17 mouse cellular contexts compared by ENCODE assay signal in the genomic region with DNA sequence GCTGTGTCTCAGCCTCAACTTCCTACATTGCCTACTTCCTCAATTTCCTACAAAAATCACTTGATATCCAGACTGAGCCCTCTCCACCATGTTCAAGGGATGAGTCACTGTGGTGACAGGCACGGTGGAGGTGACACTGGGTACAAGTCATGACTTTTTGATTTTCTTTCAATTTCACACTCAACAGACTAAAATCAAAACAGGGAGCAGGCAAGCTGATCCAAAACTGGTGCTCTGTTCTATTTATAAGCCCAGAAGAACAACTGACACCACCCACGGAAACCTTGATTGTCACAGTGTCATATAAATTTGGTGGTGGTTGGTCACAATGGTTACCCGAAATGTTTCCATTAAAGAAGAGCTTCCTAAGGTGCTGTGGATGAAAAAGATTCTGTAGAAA.
A peak's percentile ranks its signal among the peaks of the same experiment; 100 is the strongest.
DNase-seq lines count a peak whose midpoint lies in the region; ATAC-seq and TF ChIP-seq lines count a peak whose summit lies in the region.
"Had no signal": no experiment of that assay in that cellular context is flagged by ENCODE, and none has a peak within 500 bp of the region (broad histone marks: within the 10 kb centered on the region; RNA-seq: fewer than 3 reads in every experiment).

No protein-coding gene starts in this region.

- no peak for DNase-seq in layer of hippocampus, adult 2 months (ENCODE audit: low spot score in 2 of 2)
- no peak for DNase-seq in layer of hippocampus, postnatal 14 days (ENCODE audit: low spot score in 2 of 2)
- peak; percentile 30 for DNase-seq in CH12.LX (ENCODE audit: extremely low read depth)
- DNase-seq in brain, adult 2 months (ENCODE audit: low read depth, low spot score): peak; percentile 63
- DNase-seq in embryo, embryonic 9.5 days (ENCODE audit: extremely low spot score): no peak
- DNase-seq: adrenal gland, postnatal 14 days; gastrocnemius, postnatal 14 days; heart, postnatal 36 days had no signal

- TF ChIP-seq EP300 in CH12.LX (IDR thresholded peaks at IDR 0.05; ENCODE audit: low read length): no peak

- H3K9ac ChIP-seq in CH12.LX (ENCODE audit: insufficient read depth, low read depth): no peak overlapping the region
- no peak overlapping the region for H3K9ac ChIP-seq in hindbrain, embryonic 16.5 days (ENCODE audit: low read depth, low read length)
- H3K9ac ChIP-seq: embryonic facial prominence, embryonic 12.5 days; forebrain, embryonic 15.5 days; heart, embryonic 13.5 days; hindbrain, embryonic 15.5 days had no signal

- H3K4me2 ChIP-seq in CH12.LX (ENCODE audit: insufficient read depth, low read depth, poor library complexity, severe bottlenecking): no peak overlapping the region
- H3K4me2 ChIP-seq in hindbrain, embryonic 16.5 days (ENCODE audit: low read length): no peak overlapping the region
- H3K4me2 ChIP-seq: embryonic facial prominence, embryonic 12.5 days; forebrain, embryonic 15.5 days; heart, embryonic 13.5 days; hindbrain, embryonic 15.5 days had no signal

- ATAC-seq in hindbrain, embryonic 16.5 days: no peak
- ATAC-seq: activated CD4-positive, CD25-positive, alpha-beta regulatory T cell, adult 4 months; CD4-positive, CD25-positive, alpha-beta regulatory T cell, adult 4 months; forebrain, embryonic 15.5 days; inflammation-experienced regulatory T-cells, adult 6 months; Patski had no signal

- TF ChIP-seq CTCF in layer of hippocampus, adult 2 months (conservative IDR thresholded peaks at IDR 0.05): no peak
- TF ChIP-seq CTCF in CH12.LX (conservative IDR thresholded peaks at IDR 0.05 in 1 of 2, IDR thresholded peaks at IDR 0.05 in 1 of 2; ENCODE audit: low read depth in 2 of 2, low read length in 2 of 2): no peak

- H3K36me3 ChIP-seq in CH12.LX (replicated peaks in 1 of 2; ENCODE audit: control insufficient read depth in 1 of 2, insufficient read depth in 1 of 2, low read length in 1 of 2): no peaks in the 10 kb centered on the region
- no peaks in the 10 kb centered on the region for H3K36me3 ChIP-seq in hindbrain, embryonic 16.5 days (ENCODE audit: control insufficient read depth, insufficient read depth, low read length)
- H3K36me3 ChIP-seq: embryonic facial prominence, embryonic 12.5 days; forebrain, embryonic 15.5 days; heart, embryonic 13.5 days; hindbrain, embryonic 15.5 days had no signal

- H3K27me3 ChIP-seq in CH12.LX (replicated peaks): no peaks in the 10 kb centered on the region
- H3K27me3 ChIP-seq in hindbrain, embryonic 16.5 days (replicated peaks; ENCODE audit: control insufficient read depth, insufficient read depth, low read length): no peaks in the 10 kb centered on the region
- H3K27me3 ChIP-seq: embryonic facial prominence, embryonic 12.5 days; forebrain, embryonic 15.5 days; heart, embryonic 13.5 days; hindbrain, embryonic 15.5 days; Patski had no signal

- no peak overlapping the region for H3K4me3 ChIP-seq in layer of hippocampus, adult 2 months
- H3K4me3 ChIP-seq in CH12.LX (replicated peaks in 1 of 3; ENCODE audit: low read depth in 2 of 3, low read length in 2 of 3, poor library complexity in 1 of 3): no peak overlapping the region
- no peak overlapping the region for H3K4me3 ChIP-seq in hindbrain, embryonic 16.5 days (ENCODE audit: low read length)
- H3K4me3 ChIP-seq: embryonic facial prominence, embryonic 12.5 days; forebrain, embryonic 15.5 days; heart, embryonic 13.5 days; hindbrain, embryonic 15.5 days had no signal

- TF ChIP-seq RAD21 in CH12.LX (IDR thresholded peaks at IDR 0.05; ENCODE audit: low read depth, low read length): no peak

- no peak for TF ChIP-seq POLR2A in CH12.LX (IDR thresholded peaks at IDR 0.05; ENCODE audit: low read depth, low read length)

- dilution Hi-C loops in CH12.LX (cut with MboI; ENCODE audit: extremely low pct_ligation_motif_present, extremely low pct_unique_long_range_greater_than_20kb, low sequenced_read_pairs): no loop called here

- H3K79me2 ChIP-seq in CH12.LX (replicated peaks; ENCODE audit: control insufficient read depth, extremely low read depth, insufficient read depth, poor library complexity, severe bottlenecking): no peaks in the 10 kb centered on the region

- H3K4me1 ChIP-seq in CH12.LX (ENCODE audit: control insufficient read depth in 1 of 2, insufficient read depth in 2 of 2): peaks cover 3 to 21% of the 10 kb centered on the region in 2 experiments; a peak in 3 of 4 replicates
- no peaks in the 10 kb centered on the region for H3K4me1 ChIP-seq in hindbrain, embryonic 16.5 days (ENCODE audit: control insufficient read depth, insufficient read depth, low read depth, low read length)
- H3K4me1 ChIP-seq: embryonic facial prominence, embryonic 12.5 days; forebrain, embryonic 15.5 days; hindbrain, embryonic 15.5 days had no signal

- WGBS in hindbrain, embryonic 16.5 days: 92% methylated on average over 3 of the region's 3 CpGs

- in situ Hi-C loops in CH12.LX (cut with MboI; ENCODE audit: low pct_ligation_motif_present, low pct_unique_long_range_greater_than_20kb, low sequenced_read_pairs): no loop called here

- peaks cover 4% of the 10 kb centered on the region for H3K9me3 ChIP-seq in CH12.LX (replicated peaks; ENCODE audit: low read length)
- no peaks in the 10 kb centered on the region for H3K9me3 ChIP-seq in hindbrain, embryonic 16.5 days (ENCODE audit: control insufficient read depth, low read length)
- H3K9me3 ChIP-seq: embryonic facial prominence, embryonic 12.5 days; forebrain, embryonic 15.5 days; heart, embryonic 13.5 days; hindbrain, embryonic 15.5 days had no signal

- peak overlapping the region; percentile 52 for H3K27ac ChIP-seq in layer of hippocampus, adult 2 months
- H3K27ac ChIP-seq in CH12.LX (ENCODE audit: insufficient read depth, low read depth): no peak overlapping the region
- no peak overlapping the region for H3K27ac ChIP-seq in hindbrain, embryonic 16.5 days (ENCODE audit: low read depth, low read length)
- H3K27ac ChIP-seq: embryonic facial prominence, embryonic 12.5 days; forebrain, embryonic 15.5 days; heart, embryonic 13.5 days; hindbrain, embryonic 15.5 days had no signal

TF ChIP-seq in CH12.LX, 34 proteins besides CTCF, POLR2A, EP300 and RAD21:
- TF ChIP-seq MAFK (IDR thresholded peaks at IDR 0.05; ENCODE audit: insufficient replicate concordance, low read length): no peak
- no peak for TF ChIP-seq SMC3 (IDR thresholded peaks at IDR 0.05; ENCODE audit: low read depth, low read length)
- TF ChIP-seq MEF2A (IDR thresholded peaks at IDR 0.05; ENCODE audit: borderline replicate concordance, low read depth, low read length): no peak
- TF ChIP-seq HCFC1 (IDR thresholded peaks at IDR 0.05; ENCODE audit: low read depth, low read length): no peak
- TF ChIP-seq USF1 (IDR thresholded peaks at IDR 0.05; ENCODE audit: low read depth, low read length): no peak
- TF ChIP-seq RCOR1 (conservative IDR thresholded peaks at IDR 0.05; ENCODE audit: low read depth, low read length): no peak
- TF ChIP-seq PAX5 (IDR thresholded peaks at IDR 0.05; ENCODE audit: low read length): no peak
- TF ChIP-seq TCF12 (IDR thresholded peaks at IDR 0.05; ENCODE audit: low read depth, low read length): no peak
- no peak for TF ChIP-seq GABPA (IDR thresholded peaks at IDR 0.05; ENCODE audit: insufficient replicate concordance, low read depth, low read length)
- no peak for TF ChIP-seq JUND (conservative IDR thresholded peaks at IDR 0.05; ENCODE audit: low read depth, low read length)
- TF ChIP-seq ZKSCAN1 (IDR thresholded peaks at IDR 0.05; ENCODE audit: borderline replicate concordance, low read depth, low read length): no peak
- no peak for TF ChIP-seq ZNF384 (IDR thresholded peaks at IDR 0.05; ENCODE audit: low read depth, low read length)
- TF ChIP-seq IRF4 (IDR thresholded peaks at IDR 0.05; ENCODE audit: low read depth, low read length): no peak
- no peak for TF ChIP-seq SIN3A (IDR thresholded peaks at IDR 0.05; ENCODE audit: low read length)
- no peak for TF ChIP-seq JUN (IDR thresholded peaks at IDR 0.05; ENCODE audit: insufficient read depth, low read depth, low read length)
- no peak for TF ChIP-seq MXI1 (IDR thresholded peaks at IDR 0.05; ENCODE audit: low read depth, low read length)
- no peak for TF ChIP-seq BHLHE40 (IDR thresholded peaks at IDR 0.05; ENCODE audit: low read depth, low read length)
- TF ChIP-seq UBTF (IDR thresholded peaks at IDR 0.05; ENCODE audit: low read depth, low read length): no peak
- no peak for TF ChIP-seq POLR2AphosphoS2 (IDR thresholded peaks at IDR 0.05; ENCODE audit: low read depth, low read length)

Comparison
In these comparisons a context has a peak if more than half of its experiments do, and no peak if none do; other contexts are left out.
1. DNase-seq: peak in CH12.LX (single experiment) and brain, adult 2 months (single experiment); none in layer of hippocampus, adult 2 months (0 of 2), layer of hippocampus, postnatal 14 days (0 of 2) and embryo, embryonic 9.5 days (single experiment).